Mouse (Mus musculus) stomach, postnatal 0 days (tissue): ENCODE measurements at regions not wholly inside any gene's neighbourhood (a gene's known extent, or its start where the extent isn't known, plus 50 kb on each side); places are given as distances from the start of the nearest gene placed in this dataset.

Source experiments
- ATAC-seq: fragments of 200-750 bp; cut with Nextera tagmentation; 2 replicates; pipeline ENCODE4 v1.8.0; 2017; ENCODE audit not compliant: low FRiP score, low TSS enrichment
- DNase-seq: peaks from one replicate; pipeline ENCODE4 v3.0.0-alpha.2; 2016; ENCODE audit warnings: low spot score
- H3K27ac ChIP-seq: fragments of 300-500 bp; sonication (generic); replicated peaks from 2 replicates; pipeline ENCODE4 v1.5.1; 2014; ENCODE audit warnings: mild to moderate bottlenecking, control low read depth
- H3K27me3 ChIP-seq: fragments of 300-500 bp; sonication (generic); 2 replicates; pipeline ENCODE4 v1.6.1; 2014; ENCODE audit warnings: low read length; ENCODE audit not compliant: control insufficient read depth, insufficient read depth
- H3K36me3 ChIP-seq: fragments of 300-500 bp; sonication (generic); 2 replicates; pipeline ENCODE4 v1.6.1; 2014; ENCODE audit warnings: low read length, mixed read lengths; ENCODE audit not compliant: control insufficient read depth, insufficient read depth
- H3K4me1 ChIP-seq: fragments of 300-500 bp; sonication (generic); replicated peaks from 2 replicates; pipeline ENCODE4 v1.6.1; 2014; ENCODE audit warnings: antibody characterized with exemption; ENCODE audit not compliant: control insufficient read depth, insufficient read depth
- H3K4me2 ChIP-seq: fragments of 300-500 bp; sonication (generic); replicated peaks from 2 replicates; pipeline ENCODE4 v1.6.1; 2014; ENCODE audit warnings: low read depth, mild to moderate bottlenecking, control low read depth, moderate library complexity
- H3K4me3 ChIP-seq: fragments of 300-500 bp; sonication (generic); 2 replicates; pipeline ENCODE4 v1.5.1; 2014; ENCODE audit warnings: low read depth, low read length, control low read depth
- H3K9ac ChIP-seq: fragments of 300-500 bp; sonication (generic); 2 replicates; pipeline ENCODE4 v1.6.1; 2014; ENCODE audit warnings: mild to moderate bottlenecking, low read length, control low read depth, mixed read lengths
- H3K9me3 ChIP-seq: fragments of 300-500 bp; sonication (generic); 2 replicates; pipeline ENCODE4 v1.6.1; 2016; ENCODE audit warnings: low read length; ENCODE audit not compliant: control insufficient read depth
- CTCF ChIP-seq: IDR thresholded peaks from 2 replicates; pipeline ENCODE4 v1.5.1; 2016; ENCODE audit warnings: antibody characterized with exemption, low read depth, mild to moderate bottlenecking, moderate library complexity
- EP300 ChIP-seq: optimal IDR thresholded peaks from 2 replicates; pipeline ENCODE3; 2016; ENCODE audit warnings: antibody characterized with exemption
- WGBS: fragments of 180-500 bp; shearing (Covaris S2); extraction: QIAGEN DNeasy Blood & Tissue Kit; methylation state at CpG from one replicate; pipeline ENCODE4 v1.1.7; 2014; 5-methylcytosine and 5-hydroxymethylcytosine counted together

DNA sequence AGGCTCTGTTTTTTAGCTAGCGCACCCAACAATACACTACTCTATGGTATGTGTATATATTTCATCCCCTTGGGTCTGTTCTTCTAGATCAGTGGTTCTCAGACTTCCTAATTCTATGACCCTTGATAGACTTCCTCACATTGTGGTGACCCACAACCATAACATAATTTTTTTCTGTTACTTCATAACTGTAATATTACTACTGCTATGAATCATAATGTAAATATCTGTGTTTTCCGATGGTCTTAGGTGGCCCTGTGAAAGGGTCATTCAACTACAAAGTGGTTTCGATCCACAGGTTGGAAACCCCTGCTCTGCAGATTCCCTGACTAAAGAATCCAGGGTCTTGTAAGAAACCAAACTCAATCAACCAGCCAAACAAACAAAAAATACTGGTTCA lies 220.8 kb downstream of the Opa1 start:
- Histone ChIP-seq H3K9me3 (no peaks in the 10 kb centered on the region), H3K4me3 (no peak overlapping the region), H3K27me3 (no peaks in the 10 kb centered on the region), H3K9ac (no peak overlapping the region), H3K4me1 (0 out of 2 replicates have a peak, but pooled peaks cover 4% of the 10 kb centered on the region), H3K27ac (no peak overlapping the region), H3K4me2 (no peak overlapping the region), H3K36me3 (no peaks in the 10 kb centered on the region)
- 60% methylated on average over 3 of the region's 3 CpGs for WGBS
- DNase-seq (no peak), ATAC-seq (no peak)
- TF ChIP-seq CTCF, result no peak

DNA sequence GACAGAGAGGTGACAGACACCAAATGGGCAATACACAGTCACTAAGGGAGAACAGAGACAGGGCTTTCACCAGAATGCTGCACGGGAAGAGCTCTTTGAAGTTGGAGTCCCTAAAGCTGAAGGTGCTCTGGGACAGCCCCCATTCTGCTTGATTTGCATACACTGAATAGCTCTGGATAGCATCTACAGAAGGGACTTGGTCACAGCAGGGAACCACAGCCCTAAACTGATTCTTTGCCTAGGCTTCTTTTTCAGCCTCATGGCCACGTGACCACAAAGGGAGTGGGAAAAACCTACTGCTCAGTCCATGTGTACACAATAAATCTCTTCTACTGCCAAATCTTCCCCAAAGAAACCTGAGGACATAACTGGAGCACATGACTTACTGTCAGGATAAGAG lies 221.3 kb downstream of the Opa1 start:
- WGBS, result 18% methylated on average over 2 of the region's 2 CpGs
- Histone ChIP-seq H3K9ac (no peak overlapping the region), H3K27me3 (no peaks in the 10 kb centered on the region), H3K36me3 (no peaks in the 10 kb centered on the region), H3K4me3 (no peak overlapping the region), H3K4me2 (no peak overlapping the region), H3K27ac (peak overlapping the region; percentile 35; the same call in 1 of the 2 replicates), H3K4me1 (0 out of 2 replicates have a peak, but pooled peaks cover 4% of the 10 kb centered on the region), H3K9me3 (no peaks in the 10 kb centered on the region)
- TF ChIP-seq CTCF (no peak), EP300 (no peak)
- ATAC-seq (peak; percentile 63; the same call in 1 of the 2 replicates), DNase-seq (no peak)

DNA sequence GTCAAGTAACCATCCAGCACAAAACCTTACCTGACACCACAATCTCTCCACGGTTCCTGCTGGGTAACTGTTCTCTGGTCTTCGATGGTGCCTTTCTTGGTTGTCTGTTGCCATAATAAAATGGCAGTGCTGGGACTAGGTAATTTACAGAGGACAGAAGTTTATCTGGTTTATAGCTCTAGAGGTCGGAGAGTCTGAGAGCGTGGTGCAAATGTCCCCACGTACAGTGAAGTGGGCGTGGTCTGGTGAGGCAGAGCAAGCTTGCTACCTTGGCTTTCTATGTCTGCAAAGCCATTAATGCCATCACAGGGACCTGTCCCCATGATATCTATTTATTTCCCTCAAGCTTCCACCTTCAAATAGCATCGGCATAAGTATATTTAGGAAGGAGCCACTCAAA lies 223.0 kb downstream of the Opa1 start:
- WGBS, result 78% methylated on average over 7 of the region's 7 CpGs
- no peak for DNase-seq
- no peak for TF ChIP-seq EP300
- TF ChIP-seq CTCF, result no peak

DNA sequence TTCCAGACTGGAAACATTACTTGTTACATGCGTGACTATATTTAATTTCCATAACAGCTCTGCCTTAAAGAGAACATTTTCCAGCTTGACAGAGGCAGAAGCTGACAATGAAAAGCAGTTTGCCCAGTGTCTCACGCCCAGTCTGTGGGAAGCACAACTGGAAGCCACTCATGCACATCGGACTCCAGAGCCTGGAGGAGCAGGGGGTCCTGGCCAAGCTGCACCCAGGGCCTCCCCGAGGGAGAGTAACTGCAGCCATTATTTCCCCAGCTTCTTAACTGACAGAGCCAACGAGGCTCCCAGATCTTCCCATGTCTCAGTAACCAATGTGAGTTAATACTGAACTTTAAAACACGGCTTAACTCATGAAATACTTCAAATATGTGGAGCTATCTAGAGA lies 223.5 kb downstream of the Opa1 start:
- Histone ChIP-seq H3K4me1 (0 out of 2 replicates have a peak, but pooled peaks cover 4% of the 10 kb centered on the region), H3K27me3 (no peaks in the 10 kb centered on the region), H3K4me3 (no peak overlapping the region), H3K9ac (no peak overlapping the region), H3K4me2 (no peak overlapping the region), H3K36me3 (no peaks in the 10 kb centered on the region), H3K9me3 (no peaks in the 10 kb centered on the region), H3K27ac (no peak overlapping the region)
- ATAC-seq, result no peak
- no peak for DNase-seq
- 47% methylated on average over 6 of the region's 6 CpGs for WGBS
- TF ChIP-seq CTCF, result no peak
- TF ChIP-seq EP300, result no peak

More for the DNA sequence above, 223.0 kb downstream of the Opa1 start:
- Histone ChIP-seq H3K4me3 (no peak overlapping the region), H3K27ac (no peak overlapping the region), H3K4me2 (no peak overlapping the region), H3K9ac (no peak overlapping the region), H3K4me1 (0 out of 2 replicates have a peak, but pooled peaks cover 4% of the 10 kb centered on the region), H3K27me3 (no peaks in the 10 kb centered on the region), H3K36me3 (no peaks in the 10 kb centered on the region), H3K9me3 (no peaks in the 10 kb centered on the region)
- no peak for ATAC-seq

- Histone ChIP-seq H3K36me3 (no peaks in the 10 kb centered on the region), H3K9ac (no peak overlapping the region), H3K4me3 (no peak overlapping the region), H3K27me3 (no peaks in the 10 kb centered on the region), H3K4me1 (peaks cover under 1% of the 10 kb centered on the region; the same call in 1 of the 2 replicates), H3K9me3 (no peaks in the 10 kb centered on the region), H3K27ac (no peak overlapping the region), H3K4me2 (no peak overlapping the region)
- no peak for DNase-seq
- ATAC-seq, result no peak
- TF ChIP-seq CTCF, result no peak
- TF ChIP-seq EP300, result no peak
- 16% methylated on average over 5 of the region's 5 CpGs for WGBS
These were observed 228.7 kb downstream of the Opa1 start for GRCm38 (mm10) chr16:29807859-29808258.

GRCm38 (mm10) chr16:29808851-29809250 lies 229.7 kb downstream of the Opa1 start:
- Histone ChIP-seq H3K4me1 (peaks cover 5% of the 10 kb centered on the region; the same call in 1 of the 2 replicates), H3K9me3 (no peaks in the 10 kb centered on the region), H3K36me3 (no peaks in the 10 kb centered on the region), H3K4me3 (no peak overlapping the region), H3K27ac (no peak overlapping the region), H3K27me3 (no peaks in the 10 kb centered on the region), H3K9ac (no peak overlapping the region), H3K4me2 (no peak overlapping the region)
- no peak for DNase-seq
- WGBS, result 90% methylated on average over 4 of the region's 4 CpGs
- TF ChIP-seq EP300 (no peak), CTCF (no peak)
- no peak for ATAC-seq
